Mouse (Mus musculus) hindbrain, embryonic 11.5 days (tissue): ENCODE measurements around the gene Phxr2. TPM values are rescaled to one million over a fixed set of nuclear protein-coding genes. Genes with fewer than 3 reads are reported as not detected.

Experiments
- ATAC-seq: fragments of 200-750 bp; cut with Nextera tagmentation; 2 replicates; pipeline ENCODE4 v1.8.0; 2017; ENCODE audit warnings: mild to moderate bottlenecking, moderate TSS enrichment, moderate library complexity; ENCODE audit not compliant: low FRiP score
- DNase-seq: peaks from one replicate; pipeline ENCODE4 v3.0.0-alpha.2; 2015; ENCODE audit warnings: low spot score
- H3K27ac ChIP-seq: fragments of 300-500 bp; sonication (generic); 2 replicates; pipeline ENCODE4 v1.5.1; 2014; ENCODE audit warnings: mild to moderate bottlenecking, low read depth, low read length
- H3K27me3 ChIP-seq: fragments of 300-500 bp; sonication (generic); 2 replicates; pipeline ENCODE4 v1.6.1; 2014; ENCODE audit warnings: mild to moderate bottlenecking, low read length, moderate library complexity, mixed read lengths; ENCODE audit not compliant: control insufficient read depth, insufficient read depth
- H3K36me3 ChIP-seq: fragments of 300-500 bp; sonication (generic); 2 replicates; pipeline ENCODE4 v1.6.1; 2014; ENCODE audit warnings: mild to moderate bottlenecking, low read length, moderate library complexity, mixed read lengths; ENCODE audit not compliant: control insufficient read depth, insufficient read depth
- H3K4me1 ChIP-seq: fragments of 300-500 bp; sonication (generic); replicated peaks from 2 replicates; pipeline ENCODE4 v1.6.1; 2014; ENCODE audit warnings: low read length, mixed read lengths; ENCODE audit not compliant: control insufficient read depth, insufficient read depth
- H3K4me2 ChIP-seq: fragments of 300-500 bp; sonication (generic); replicated peaks from 2 replicates; pipeline ENCODE4 v1.6.1; 2014; ENCODE audit warnings: mild to moderate bottlenecking, low read depth, low read length
- H3K4me3 ChIP-seq: fragments of 300-500 bp; sonication (generic); 2 replicates; pipeline ENCODE4 v1.5.1; 2014; ENCODE audit warnings: low read depth, low read length
- H3K9ac ChIP-seq: fragments of 300-500 bp; sonication (generic); 2 replicates; pipeline ENCODE4 v1.6.1; 2014; ENCODE audit warnings: low read depth, low read length
- H3K9me3 ChIP-seq: fragments of 300-500 bp; sonication (generic); 2 replicates; pipeline ENCODE4 v1.6.1; 2016; ENCODE audit warnings: low read length; ENCODE audit not compliant: control insufficient read depth
- WGBS: fragments of 180-500 bp; shearing (Covaris S2); extraction: QIAGEN DNeasy Blood & Tissue Kit; methylation state at CpG from one replicate; pipeline ENCODE4 v1.1.7; 2014; 5-methylcytosine and 5-hydroxymethylcytosine counted together
- polyA plus RNA-seq: library from polyadenylated mRNA; unstranded; fragments of >200 nt; fragmentation: Nextera tagmentation; extraction: Ambion mirVana; gene quantifications from 2 replicates; pipeline ENCODE4 v1.2.1, GENCODE M21; 2014

Gene Phxr2
- polyA plus RNA-seq, 1 experiment from 2014 or later = not detected

DNA sequence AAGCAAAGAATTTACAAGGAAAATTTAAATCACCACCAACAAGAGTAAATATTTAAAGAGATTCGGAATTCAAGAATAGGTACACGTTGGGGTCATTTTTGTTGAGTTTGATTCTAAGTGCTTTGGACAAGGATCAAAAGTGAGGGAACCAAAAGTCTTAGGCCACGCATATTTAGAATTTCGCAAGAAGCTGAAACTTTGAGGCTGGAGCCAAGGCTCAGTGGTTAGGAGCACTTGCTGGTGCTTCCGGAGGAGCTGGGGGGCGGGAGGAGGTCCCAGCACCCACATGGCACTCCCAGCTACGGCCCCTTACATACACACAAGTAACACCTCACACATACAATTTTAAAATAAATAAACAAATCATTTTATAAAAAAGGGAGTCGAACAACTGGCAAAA lies 20.5 kb upstream of the Phxr2 start:
- 96% methylated on average over 8 of the region's 8 CpGs for WGBS
- no peaks in the 10 kb centered on the region for H3K4me1 ChIP-seq
- H3K27ac ChIP-seq = no peak overlapping the region
- no peaks in the 10 kb centered on the region for H3K9me3 ChIP-seq
- H3K9ac ChIP-seq = no peak overlapping the region
- no peaks in the 10 kb centered on the region for H3K36me3 ChIP-seq
- ATAC-seq (no peak), DNase-seq (no peak)
- H3K4me2 ChIP-seq = no peak overlapping the region
- no peak overlapping the region for H3K4me3 ChIP-seq
- no peaks in the 10 kb centered on the region for H3K27me3 ChIP-seq

DNA sequence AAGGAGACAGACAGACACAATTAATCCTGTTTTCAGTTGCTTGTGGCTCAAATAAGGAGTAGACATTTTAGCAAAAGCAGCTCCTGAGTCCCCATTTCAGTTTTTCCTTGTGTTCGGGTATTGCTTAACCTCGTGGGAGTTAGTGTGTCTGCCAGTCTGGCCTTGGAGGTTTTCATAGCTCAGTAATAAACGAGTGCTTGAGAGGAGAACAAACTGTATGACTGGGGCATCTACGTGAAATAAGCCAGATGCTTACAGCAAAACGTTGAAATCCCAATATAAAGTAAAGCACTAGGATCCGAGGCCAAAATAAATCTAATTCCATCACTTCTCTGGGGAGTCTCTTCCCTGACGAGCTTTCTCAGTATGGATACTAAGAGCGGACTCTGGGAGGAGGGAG lies 19.5 kb upstream of the Phxr2 start:
- Histone ChIP-seq H3K36me3 (no peaks in the 10 kb centered on the region), H3K4me2 (no peak overlapping the region), H3K27ac (no peak overlapping the region), H3K9ac (no peak overlapping the region), H3K27me3 (no peaks in the 10 kb centered on the region), H3K9me3 (no peaks in the 10 kb centered on the region), H3K4me1 (no peaks in the 10 kb centered on the region), H3K4me3 (no peak overlapping the region)
- ATAC-seq = no peak
- WGBS = 91% methylated on average over 8 of the region's 8 CpGs
- no peak for DNase-seq

DNA sequence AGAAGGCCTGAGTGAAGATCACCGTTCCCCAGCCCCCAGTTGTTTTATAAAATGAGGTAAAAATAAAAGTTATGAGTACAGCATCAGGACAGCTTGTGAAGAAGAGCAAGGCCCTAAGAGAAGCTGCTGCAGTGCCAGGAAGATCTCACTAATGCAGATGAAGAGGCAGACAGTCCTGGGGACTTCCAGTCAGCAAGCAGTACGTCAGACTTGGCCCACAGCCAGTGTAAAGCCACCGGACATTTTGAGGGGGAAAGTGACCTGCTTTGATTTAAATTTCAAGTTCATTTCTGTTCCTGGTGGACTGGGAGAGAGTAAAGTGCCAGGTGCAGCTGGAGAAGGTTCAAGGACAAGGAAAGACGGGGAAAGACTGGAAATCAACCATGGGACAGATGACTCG lies 10.2 kb upstream of the Phxr2 start:
- DNase-seq (no peak), ATAC-seq (no peak)
- H3K9me3 ChIP-seq = no peaks in the 10 kb centered on the region
- 89% methylated on average over 5 of the region's 5 CpGs for WGBS
- H3K4me3 ChIP-seq = no peak overlapping the region
- H3K27me3 ChIP-seq = no peaks in the 10 kb centered on the region
- no peak overlapping the region for H3K4me2 ChIP-seq
- H3K4me1 ChIP-seq = no peaks in the 10 kb centered on the region
- H3K27ac ChIP-seq = no peak overlapping the region
- no peaks in the 10 kb centered on the region for H3K36me3 ChIP-seq
- H3K9ac ChIP-seq = no peak overlapping the region

DNA sequence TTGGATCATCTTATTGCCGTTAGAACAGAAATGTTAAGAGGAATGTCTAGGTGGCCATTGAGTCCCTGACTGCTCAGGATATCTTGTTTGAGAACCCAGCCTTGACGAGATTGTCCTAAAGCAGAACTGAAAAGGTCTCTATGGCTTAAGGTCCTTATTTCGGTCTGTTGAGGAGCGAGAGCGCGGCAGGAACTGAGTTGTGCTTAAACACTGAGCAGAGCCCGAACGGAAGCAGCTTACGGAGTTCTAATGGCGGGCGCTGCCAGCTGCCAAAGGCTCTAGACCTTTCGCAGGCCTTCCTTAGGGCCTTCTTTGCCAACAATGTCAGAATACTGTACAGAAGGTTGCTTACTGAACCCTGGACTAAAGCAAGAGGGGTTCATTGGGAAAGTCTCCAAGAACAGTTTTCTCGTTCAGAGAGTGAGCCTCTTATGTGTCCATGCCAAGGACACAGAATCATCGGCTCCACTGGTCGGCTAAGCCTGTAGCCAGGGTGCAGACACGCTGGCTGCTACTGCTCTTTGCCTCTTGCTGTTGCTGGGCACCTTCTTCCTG lies 7.3 kb upstream of the Phxr2 start:
- no peaks in the 10 kb centered on the region for H3K9me3 ChIP-seq
- WGBS = 95% methylated on average over 16 of the region's 16 CpGs
- H3K27ac ChIP-seq = no peak overlapping the region

DNA sequence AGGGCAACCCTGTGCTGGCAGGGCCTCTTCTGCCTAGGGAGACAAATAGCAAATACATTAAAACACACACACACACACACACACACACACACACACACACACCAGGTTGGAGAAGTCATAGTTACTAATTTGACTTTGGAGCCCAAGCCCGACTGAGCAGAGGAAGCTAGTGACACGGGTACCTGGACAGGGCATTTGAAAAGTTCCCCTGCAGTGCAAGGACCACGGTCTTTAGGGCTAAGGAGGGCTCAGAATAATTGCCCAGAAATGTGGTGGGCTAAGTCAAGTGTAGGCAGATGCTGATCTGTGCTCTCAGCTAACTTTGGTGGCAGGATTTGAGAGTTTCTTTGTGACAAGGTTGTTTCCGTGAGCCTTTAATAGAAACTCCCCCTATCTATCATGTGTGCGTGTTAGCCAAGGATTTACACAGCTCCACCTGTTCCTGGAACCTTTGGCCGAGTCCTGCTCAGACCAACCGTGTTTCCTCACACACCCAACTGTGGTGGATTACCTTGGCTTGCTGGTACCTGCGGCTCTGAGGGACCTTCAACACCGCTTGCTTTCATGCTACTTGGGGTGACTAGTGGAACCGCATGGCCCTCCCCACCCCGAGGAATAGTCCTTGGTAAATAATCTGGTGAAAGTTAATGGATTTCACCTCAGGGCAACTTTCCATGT lies 6.6 kb upstream of the Phxr2 start:
- Histone ChIP-seq H3K4me1 (no peaks in the 10 kb centered on the region), H3K36me3 (no peaks in the 10 kb centered on the region), H3K9ac (no peak overlapping the region), H3K4me2 (no peak overlapping the region), H3K27ac (no peak overlapping the region), H3K27me3 (no peaks in the 10 kb centered on the region), H3K4me3 (no peak overlapping the region), H3K9me3 (no peaks in the 10 kb centered on the region)
- 92% methylated on average over 11 of the region's 11 CpGs for WGBS
- DNase-seq (no peak), ATAC-seq (no peak)

More for the DNA sequence above, 7.3 kb upstream of the Phxr2 start:
- no peak for DNase-seq
- Histone ChIP-seq H3K9ac (no peak overlapping the region), H3K4me2 (no peak overlapping the region), H3K27me3 (no peaks in the 10 kb centered on the region), H3K4me3 (no peak overlapping the region), H3K36me3 (no peaks in the 10 kb centered on the region), H3K4me1 (no peaks in the 10 kb centered on the region)
- no peak for ATAC-seq

DNA sequence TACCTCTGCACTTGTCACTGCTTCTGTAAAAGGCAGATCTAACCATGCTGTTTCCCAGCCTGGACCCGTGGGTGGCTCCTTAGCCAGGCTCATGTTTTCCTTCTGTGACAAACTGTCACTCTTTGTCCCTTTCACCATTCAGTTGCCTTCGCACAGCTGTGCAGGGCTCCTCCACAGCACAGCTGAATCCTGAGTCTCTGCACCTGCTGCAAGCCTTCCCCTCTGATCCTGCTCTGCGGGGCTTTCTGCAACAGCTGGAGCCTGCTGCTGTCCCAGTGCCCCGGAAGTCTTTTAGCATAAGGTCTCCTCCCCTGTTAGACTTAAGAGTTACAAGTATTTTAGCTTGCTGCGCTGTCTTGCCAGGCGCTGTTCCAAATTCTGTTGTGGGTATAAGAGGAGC lies 6.1 kb upstream of the Phxr2 start:
- ATAC-seq = no peak
- Histone ChIP-seq H3K9ac (no peak overlapping the region), H3K4me3 (no peak overlapping the region), H3K36me3 (no peaks in the 10 kb centered on the region), H3K27ac (no peak overlapping the region), H3K9me3 (no peaks in the 10 kb centered on the region), H3K4me2 (no peak overlapping the region), H3K4me1 (no peaks in the 10 kb centered on the region), H3K27me3 (no peaks in the 10 kb centered on the region)
- 71% methylated on average over 6 of the region's 6 CpGs for WGBS
- no peak for DNase-seq

DNA sequence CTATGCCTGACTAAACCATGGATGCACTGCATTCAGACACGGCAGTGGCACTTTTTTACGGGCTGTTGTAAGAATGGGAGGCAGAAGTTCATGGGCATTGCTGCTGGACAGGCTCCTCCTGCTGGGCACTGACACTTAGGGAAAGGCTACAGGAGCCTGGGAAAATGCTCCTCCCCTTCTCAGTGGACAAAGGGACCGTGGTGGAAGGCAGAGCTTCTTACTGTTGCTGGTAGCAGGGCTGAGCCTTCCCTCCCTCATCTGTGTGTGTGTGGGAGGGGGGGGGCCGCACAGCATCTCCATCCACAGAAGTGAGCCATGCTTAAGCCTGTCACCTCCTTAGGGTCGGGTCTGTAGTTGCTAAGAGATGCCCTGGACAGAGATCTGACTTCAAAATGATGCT lies 5.2 kb upstream of the Phxr2 start:
- Histone ChIP-seq H3K9me3 (no peaks in the 10 kb centered on the region), H3K4me3 (no peak overlapping the region), H3K27me3 (no peaks in the 10 kb centered on the region), H3K36me3 (no peaks in the 10 kb centered on the region), H3K9ac (no peak overlapping the region), H3K4me1 (no peaks in the 10 kb centered on the region), H3K4me2 (no peak overlapping the region), H3K27ac (no peak overlapping the region)
- ATAC-seq (0 out of 2 replicates have a peak, but pooled peaks have one; percentile 25), DNase-seq (no peak)
- WGBS = 59% methylated on average over 5 of the region's 5 CpGs

DNA sequence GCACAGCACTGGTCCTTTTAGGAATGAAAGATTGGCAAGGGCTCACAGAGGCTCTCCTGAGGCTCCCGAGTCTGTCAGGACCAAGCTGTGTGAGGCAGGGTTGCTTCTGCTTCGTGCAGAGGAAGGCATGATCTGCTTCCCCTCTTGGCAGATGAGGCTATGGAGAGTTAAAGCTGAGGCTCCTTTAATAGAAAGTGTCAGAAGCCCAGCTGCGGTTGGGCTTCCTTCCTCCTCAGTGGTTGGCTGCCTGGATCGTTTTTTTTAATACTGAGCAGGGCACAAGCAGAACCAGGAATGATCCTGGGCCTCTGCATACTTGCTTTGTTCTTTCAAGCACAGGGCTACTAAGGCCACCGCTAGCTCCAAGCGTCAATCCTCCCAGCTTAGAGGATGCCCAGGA lies 4.5 kb upstream of the Phxr2 start:
- H3K4me3 ChIP-seq = no peak overlapping the region
- no peaks in the 10 kb centered on the region for H3K4me1 ChIP-seq
- no peak overlapping the region for H3K9ac ChIP-seq
- H3K9me3 ChIP-seq = no peaks in the 10 kb centered on the region
- H3K27me3 ChIP-seq = no peaks in the 10 kb centered on the region
- DNase-seq (no peak), ATAC-seq (0 out of 2 replicates have a peak, but pooled peaks have one; percentile 10)
- H3K4me2 ChIP-seq = no peak overlapping the region
- WGBS = 51% methylated on average over 6 of the region's 6 CpGs
- H3K27ac ChIP-seq = no peak overlapping the region
- H3K36me3 ChIP-seq = no peaks in the 10 kb centered on the region

DNA sequence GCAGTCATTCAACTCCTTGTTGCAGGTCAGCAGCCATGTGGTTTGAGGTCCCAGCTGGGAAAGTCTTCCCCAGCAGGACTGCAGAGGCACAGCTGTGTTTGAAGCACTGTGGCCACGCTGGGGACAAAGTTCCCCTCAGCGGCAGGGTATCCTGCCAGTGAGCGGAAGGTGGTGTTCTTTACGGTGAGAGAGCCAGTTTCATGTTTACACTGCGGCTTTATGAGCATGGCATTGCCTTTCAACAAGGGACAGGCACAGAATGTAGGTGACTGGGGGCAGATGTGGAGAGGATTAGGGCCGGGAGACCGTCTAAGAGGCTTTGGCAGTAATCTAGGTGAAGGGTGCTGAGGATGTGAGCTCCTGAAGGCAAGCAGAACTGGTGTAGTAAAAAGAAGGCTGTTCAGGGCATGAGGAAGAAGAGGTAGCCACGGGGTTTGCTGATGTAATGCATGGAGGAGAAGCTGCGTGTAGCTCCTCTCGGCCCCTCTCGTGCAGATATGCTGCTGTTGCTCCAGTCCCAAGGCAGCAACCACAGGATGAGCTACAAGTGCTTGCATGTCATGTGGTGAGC lies 1.7 kb upstream of the Phxr2 start:
- H3K4me3 ChIP-seq = no peak overlapping the region
- no peak overlapping the region for H3K4me2 ChIP-seq
- no peak overlapping the region for H3K9ac ChIP-seq
- DNase-seq (no peak), ATAC-seq (no peak)
- no peaks in the 10 kb centered on the region for H3K4me1 ChIP-seq
- H3K36me3 ChIP-seq = no peaks in the 10 kb centered on the region
- no peak overlapping the region for H3K27ac ChIP-seq
- H3K27me3 ChIP-seq = no peaks in the 10 kb centered on the region
- WGBS = 80% methylated on average over 11 of the region's 11 CpGs
- H3K9me3 ChIP-seq = no peaks in the 10 kb centered on the region
